Mouse (Mus musculus) brown adipose tissue, adult 24 weeks (tissue): ENCODE measurements around the gene Wwox. TPM values are rescaled to one million over a fixed set of nuclear protein-coding genes. Genes with fewer than 3 reads are reported as not detected.

Experiments used
- H3K27ac ChIP-seq: fragments of 200-500 bp; replicated peaks from 2 replicates; pipeline ENCODE4 v1.5.1; 2012; ENCODE audit warnings: low read depth, mild to moderate bottlenecking, low read length
- H3K4me1 ChIP-seq: fragments of 200-500 bp; 2 replicates; pipeline ENCODE4 v1.6.1; 2012; ENCODE audit warnings: low read length, mixed read lengths; ENCODE audit not compliant: control insufficient read depth, insufficient read depth, insufficient read length
- H3K4me3 ChIP-seq: fragments of 200-500 bp; 2 replicates; pipeline ENCODE4 v1.5.1; 2012; ENCODE audit warnings: low read depth, mild to moderate bottlenecking, low read length, moderate library complexity; ENCODE audit not compliant: insufficient read depth
- polyA plus RNA-seq: library from polyadenylated mRNA; stranded (reverse); fragments of >200 nt; gene quantifications from 2 replicates; pipeline ENCODE4 v1.2.4, GENCODE M21; 2012; ENCODE audit not compliant: missing spikeins, insufficient read depth, insufficient read length

The Wwox gene
- polyA plus RNA-seq, 1 experiment, result 11.8 TPM

GRCm38 (mm10) chr8:114964206-114964605, 524.8 kb downstream of the Wwox start:
- Histone ChIP-seq H3K27ac (no peak overlapping the region), H3K4me3 (no peak overlapping the region), H3K4me1 (0 out of 2 replicates have a peak, but pooled peaks cover 2% of the 10 kb centered on the region)

GRCm38 (mm10) chr8:114968842-114969241, 529.4 kb downstream of the Wwox start:
- Histone ChIP-seq H3K4me3 (no peak overlapping the region), H3K27ac (no peak overlapping the region), H3K4me1 (no peaks in the 10 kb centered on the region)

DNA sequence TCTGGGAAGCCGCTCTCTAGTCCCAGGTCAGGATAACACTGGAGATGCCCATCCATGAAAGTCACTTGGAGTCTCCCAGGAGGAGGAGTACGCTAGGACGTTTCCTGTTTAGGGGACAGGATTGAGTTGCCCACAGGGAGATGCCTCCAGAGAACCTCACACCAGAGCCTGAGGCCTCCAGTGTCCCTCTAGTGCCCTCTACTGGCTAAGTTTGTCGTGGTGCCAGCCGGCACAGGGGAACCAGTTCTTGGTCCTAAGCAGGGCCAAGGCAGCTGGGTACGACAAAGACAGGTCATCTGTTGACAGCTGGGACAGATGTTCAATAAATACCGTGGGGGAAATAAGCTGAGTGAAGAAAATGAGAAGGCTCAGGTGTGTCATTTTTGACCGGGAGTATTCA, 531.9 kb downstream of the Wwox start:
- Histone ChIP-seq H3K4me3 (no peak overlapping the region), H3K27ac (no peak overlapping the region), H3K4me1 (no peaks in the 10 kb centered on the region)

DNA sequence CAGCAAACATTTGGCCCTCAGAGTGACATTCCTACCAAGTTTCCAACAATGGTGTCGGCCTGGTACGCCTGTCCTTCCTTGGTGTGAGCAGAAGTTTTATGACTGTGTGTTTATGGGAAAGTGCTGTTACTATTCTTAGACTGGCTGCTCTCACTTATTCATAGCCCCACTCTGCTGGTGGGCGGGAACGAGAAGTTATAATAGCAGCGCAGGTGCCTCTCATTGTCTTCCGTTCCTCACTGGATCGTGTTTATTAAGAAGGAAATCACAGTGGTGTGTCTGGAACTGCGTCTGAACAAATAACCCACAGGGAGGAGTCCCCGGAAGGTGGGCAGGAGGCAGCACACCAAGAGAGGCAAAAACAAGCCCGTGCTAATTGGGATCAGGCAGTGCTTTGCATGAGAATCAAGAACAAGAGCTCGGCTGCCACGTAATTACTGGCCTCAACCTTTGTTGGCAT, 533.6 kb downstream of the Wwox start:
- H3K4me1 ChIP-seq, result no peaks in the 10 kb centered on the region
- H3K4me3 ChIP-seq, result no peak overlapping the region
- no peak overlapping the region for H3K27ac ChIP-seq

GRCm38 (mm10) chr8:114974336-114974950, 535.0 kb downstream of the Wwox start:
- H3K4me3 ChIP-seq, result no peak overlapping the region
- no peaks in the 10 kb centered on the region for H3K4me1 ChIP-seq
- H3K27ac ChIP-seq, result no peak overlapping the region

GRCm38 (mm10) chr8:114977746-114978145, 538.3 kb downstream of the Wwox start:
- Histone ChIP-seq H3K4me3 (no peak overlapping the region), H3K4me1 (no peaks in the 10 kb centered on the region), H3K27ac (no peak overlapping the region)

GRCm38 (mm10) chr8:114978206-114978960, 538.9 kb downstream of the Wwox start:
- Histone ChIP-seq H3K4me1 (no peaks in the 10 kb centered on the region), H3K27ac (no peak overlapping the region), H3K4me3 (no peak overlapping the region)

DNA sequence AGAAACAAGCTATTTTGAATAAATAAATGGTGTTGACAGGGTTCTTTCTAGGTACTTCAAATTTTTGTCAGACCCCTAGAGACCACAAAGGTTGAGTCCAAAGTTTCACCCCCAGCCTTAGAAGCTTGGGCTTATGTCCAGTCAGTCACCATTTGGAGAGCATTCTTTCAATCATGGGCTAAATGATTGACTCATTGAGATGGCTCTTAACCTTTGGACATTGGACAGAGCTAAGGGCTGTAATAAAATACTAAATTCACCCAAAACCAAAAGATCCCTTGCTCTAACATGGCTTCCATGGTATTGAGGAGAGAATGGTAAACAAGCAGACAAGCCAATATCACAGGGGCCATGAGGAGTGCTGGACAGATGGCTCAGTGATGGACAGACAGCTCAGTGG, 540.2 kb downstream of the Wwox start:
- Histone ChIP-seq H3K4me1 (no peaks in the 10 kb centered on the region), H3K4me3 (no peak overlapping the region), H3K27ac (no peak overlapping the region)

GRCm38 (mm10) chr8:114982762-114983161, 543.3 kb downstream of the Wwox start:
- Histone ChIP-seq H3K4me1 (no peaks in the 10 kb centered on the region), H3K27ac (no peak overlapping the region), H3K4me3 (no peak overlapping the region)

DNA sequence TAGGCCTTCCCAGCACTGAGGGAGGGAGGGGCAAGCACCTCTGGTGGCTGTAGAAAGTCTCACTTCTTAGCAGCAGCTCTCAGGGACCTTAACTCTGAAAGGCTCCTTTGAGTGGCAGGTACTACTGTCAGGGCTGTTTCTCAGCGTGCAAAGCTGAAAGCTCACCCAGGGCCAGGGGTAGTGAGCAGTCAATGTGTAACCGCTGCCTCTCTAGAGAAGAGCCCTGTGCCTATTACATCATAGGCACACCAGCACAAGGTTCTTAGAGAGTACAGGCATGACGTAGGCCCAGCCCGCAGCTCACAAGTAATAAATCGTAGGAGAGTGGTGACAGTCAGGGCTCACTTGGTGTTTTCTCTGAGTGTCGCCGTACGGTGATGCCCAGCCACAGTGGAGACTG, 545.0 kb downstream of the Wwox start:
- Histone ChIP-seq H3K4me1 (no peaks in the 10 kb centered on the region), H3K4me3 (no peak overlapping the region), H3K27ac (no peak overlapping the region)

DNA sequence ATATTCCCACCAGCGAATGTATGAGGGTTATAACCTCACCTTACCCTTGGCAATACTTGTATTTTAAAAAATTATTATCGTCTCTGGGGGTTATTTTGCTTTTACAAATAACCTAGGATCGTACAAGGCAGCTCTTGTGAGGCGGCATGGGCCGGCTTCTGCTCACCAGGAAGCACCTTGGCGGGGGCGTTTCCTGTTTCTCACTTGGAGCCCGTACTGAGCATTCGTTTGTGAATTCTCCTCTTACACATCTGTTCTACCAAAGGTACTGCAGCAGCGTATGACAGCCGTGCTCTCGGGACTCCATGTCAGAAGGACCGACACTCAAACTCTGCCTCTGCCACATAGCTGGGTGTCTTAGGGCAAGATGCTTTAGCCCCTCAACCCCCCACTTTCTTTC, 546.5 kb downstream of the Wwox start:
- no peak overlapping the region for H3K4me3 ChIP-seq
- H3K27ac ChIP-seq, result no peak overlapping the region

GRCm38 (mm10) chr8:114986971-114987370, 547.5 kb downstream of the Wwox start:
- Histone ChIP-seq H3K27ac (no peak overlapping the region), H3K4me3 (no peak overlapping the region), H3K4me1 (no peaks in the 10 kb centered on the region)

More for the DNA sequence above, 546.5 kb downstream of the Wwox start:
- H3K4me1 ChIP-seq, result no peaks in the 10 kb centered on the region

DNA sequence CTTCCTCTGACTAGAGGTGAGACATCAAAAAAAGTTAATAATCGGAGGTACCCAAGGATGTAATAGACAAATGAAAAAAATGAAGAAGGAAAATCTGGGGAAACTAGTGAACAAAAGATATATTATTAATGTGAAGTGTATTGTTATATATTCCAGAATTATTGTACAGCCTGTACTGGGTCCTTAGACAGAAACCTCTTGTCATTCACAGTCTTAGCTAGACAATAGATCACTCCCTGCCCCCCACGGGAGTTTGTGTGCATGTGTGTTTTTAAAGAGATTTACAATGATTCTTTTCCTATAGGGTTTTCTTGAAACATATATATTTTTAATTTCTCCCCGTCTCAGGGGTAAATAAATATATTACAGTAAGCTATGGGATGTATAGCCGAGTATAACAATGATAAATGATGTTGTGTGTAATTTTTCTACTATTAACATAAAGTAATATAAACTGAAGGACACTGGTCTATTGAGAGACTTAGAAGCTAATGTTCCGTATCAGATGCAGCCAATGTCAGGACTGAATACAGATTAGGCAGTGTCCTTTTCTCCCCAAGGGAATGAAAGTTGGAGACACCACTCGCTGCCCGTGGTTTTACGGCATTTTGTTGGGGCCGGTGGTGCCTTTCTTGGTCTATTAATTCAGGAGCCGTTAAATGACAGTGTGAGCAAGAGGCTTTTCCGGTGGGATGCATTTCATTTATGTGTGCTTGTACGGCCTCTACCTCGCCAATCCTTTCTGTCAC, 551.6 kb downstream of the Wwox start:
- Histone ChIP-seq H3K4me3 (no peak overlapping the region), H3K27ac (no peak overlapping the region), H3K4me1 (no peaks in the 10 kb centered on the region)

DNA sequence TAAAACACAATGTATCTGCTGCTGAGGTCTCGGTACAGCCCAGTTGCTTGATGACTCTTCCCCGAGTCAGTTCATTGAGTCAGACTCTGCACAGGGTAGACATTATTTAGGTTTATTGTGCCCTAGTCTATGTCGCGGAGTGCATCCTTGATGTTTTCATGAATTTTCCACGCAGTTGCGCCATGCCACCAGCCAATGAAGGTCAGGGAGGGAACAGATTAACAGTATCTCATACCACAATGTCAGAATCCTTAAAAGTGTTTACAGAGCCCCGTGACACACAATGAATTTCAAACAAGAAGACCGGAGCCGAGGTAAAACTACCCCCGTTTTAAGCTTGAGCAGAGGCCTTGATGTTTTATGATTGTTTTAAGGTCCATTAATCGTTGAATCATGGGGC, 561.3 kb downstream of the Wwox start:
- H3K4me3 ChIP-seq, result no peak overlapping the region
- no peak overlapping the region for H3K27ac ChIP-seq
- 0 out of 2 replicates have a peak, but pooled peaks cover 3% of the 10 kb centered on the region for H3K4me1 ChIP-seq

- peaks cover 14% of the 10 kb centered on the region for H3K4me1 ChIP-seq
- no peak overlapping the region for H3K4me3 ChIP-seq
- no peak overlapping the region for H3K27ac ChIP-seq
Measured at GRCm38 (mm10) chr8:115005021-115005420, 565.6 kb downstream of the Wwox start.
